Mouse (Mus musculus) myocyte (in vitro differentiated cells): Measurements from ENCODE around the gene Tmem269.

Experiments used
- CEBPB ChIP-seq: IDR thresholded peaks from 2 replicates; pipeline ENCODE4 v1.6.1; 2011; ENCODE audit warnings: mild to moderate bottlenecking, moderate library complexity; ENCODE audit not compliant: poor library complexity, insufficient read depth, severe bottlenecking
- E2F4 ChIP-seq: IDR thresholded peaks from one replicate; pipeline ENCODE4 v1.6.1; 2011; ENCODE audit warnings: mild to moderate bottlenecking, control low read depth, moderate library complexity; ENCODE audit not compliant: insufficient read depth
- MAX ChIP-seq: IDR thresholded peaks from one replicate; pipeline ENCODE4 v1.6.1; 2011; ENCODE audit warnings: low read depth, mild to moderate bottlenecking, control low read depth
- MYOD1 ChIP-seq, 3 experiments: IDR thresholded peaks; one replicate each; pipeline ENCODE4 v1.6.1; 2011; ENCODE audit warnings: control low read depth in 2 of 3, low read depth in 2 of 3, mild to moderate bottlenecking in 2 of 3, moderate library complexity in 1 of 3; ENCODE audit not compliant: insufficient read length in 2 of 3, control insufficient read depth in 1 of 3
- MYOG ChIP-seq, 3 experiments: IDR thresholded peaks; one replicate each; pipeline ENCODE4 v1.6.1; 2011; ENCODE audit warnings: control low read depth in 2 of 3, low read depth in 2 of 3, mild to moderate bottlenecking in 2 of 3; ENCODE audit not compliant: insufficient read length in 2 of 3, control insufficient read depth in 1 of 3, insufficient read depth in 1 of 3
- POLR2A ChIP-seq: IDR thresholded peaks from one replicate; pipeline ENCODE4 v1.6.1; 2011; ENCODE audit warnings: low read depth, mild to moderate bottlenecking, control low read depth, moderate library complexity; ENCODE audit not compliant: insufficient read length
- POLR2AphosphoS2 ChIP-seq: IDR thresholded peaks from one replicate; pipeline ENCODE4 v1.6.1; 2011; ENCODE audit warnings: low read depth, control low read depth; ENCODE audit not compliant: insufficient read length
- REST ChIP-seq: IDR thresholded peaks from one replicate; pipeline ENCODE4 v1.6.1; 2011; ENCODE audit warnings: mild to moderate bottlenecking, control low read depth, moderate library complexity; ENCODE audit not compliant: insufficient read depth, insufficient read length
- SRF ChIP-seq: IDR thresholded peaks from one replicate; pipeline ENCODE4 v1.6.1; 2011; ENCODE audit warnings: low read depth; ENCODE audit not compliant: control insufficient read depth, insufficient read length
- TCF12 ChIP-seq: IDR thresholded peaks from one replicate; pipeline ENCODE4 v1.6.1; 2011; ENCODE audit warnings: mild to moderate bottlenecking, control low read depth; ENCODE audit not compliant: poor library complexity, insufficient read depth, severe bottlenecking
- USF1 ChIP-seq: IDR thresholded peaks from one replicate; pipeline ENCODE4 v1.6.1; 2011; ENCODE audit warnings: low read depth, mild to moderate bottlenecking, control low read depth, moderate library complexity

GRCm38 (mm10) chr4:119178331-119178730 is 39.7 kb downstream of the Tmem269 start:
- TF ChIP-seq TCF12 (no peak), MYOG (IDR thresholded peaks at IDR 0.05; ENCODE audit: control insufficient read depth in 1 of 3, insufficient read depth in 1 of 3, insufficient read length in 2 of 3, low read depth in 2 of 3) (no peak), POLR2A (no peak), REST (no peak), USF1 (no peak), POLR2AphosphoS2 (no peak), E2F4 (no peak), MYOD1 (IDR thresholded peaks at IDR 0.05; ENCODE audit: control insufficient read depth in 1 of 3, insufficient read length in 2 of 3, low read depth in 2 of 3) (no peak), MAX (no peak), CEBPB (no peak), SRF (no peak)
